Mouse (Mus musculus) lung, postnatal 0 days (tissue): ENCODE results near the gene Cnbp. TPM values are rescaled to one million over a fixed set of nuclear protein-coding genes. Genes with fewer than 3 reads are reported as not detected.

Experiments used
- ATAC-seq: fragments of 200-750 bp; cut with Nextera tagmentation; 2 replicates; pipeline ENCODE4 v1.8.0; 2017; ENCODE audit warnings: moderate library complexity
- DNase-seq: peaks from one replicate; pipeline ENCODE4 v3.0.0-alpha.2; 2016; ENCODE audit warnings: low spot score
- H3K27ac ChIP-seq: fragments of 300-500 bp; sonication (generic); 2 replicates; pipeline ENCODE4 v1.5.1; 2014; ENCODE audit warnings: antibody characterized with exemption, mild to moderate bottlenecking, low read length, mixed read lengths
- H3K27me3 ChIP-seq: fragments of 300-500 bp; sonication (generic); replicated peaks from 2 replicates; pipeline ENCODE4 v1.6.1; 2014; ENCODE audit warnings: low read length, mixed read lengths; ENCODE audit not compliant: insufficient read depth
- H3K36me3 ChIP-seq: fragments of 300-500 bp; sonication (generic); 2 replicates; pipeline ENCODE4 v1.6.1; 2014; ENCODE audit warnings: low read length, mixed read lengths; ENCODE audit not compliant: insufficient read depth
- H3K4me1 ChIP-seq: fragments of 300-500 bp; sonication (generic); 2 replicates; pipeline ENCODE4 v1.6.1; 2014; ENCODE audit warnings: antibody characterized with exemption, low read depth, low read length, mixed read lengths; ENCODE audit not compliant: insufficient read depth
- H3K4me2 ChIP-seq: fragments of 300-500 bp; sonication (generic); replicated peaks from 2 replicates; pipeline ENCODE4 v1.6.1; 2014; ENCODE audit warnings: low read depth, mild to moderate bottlenecking, low read length, moderate library complexity, mixed read lengths
- H3K4me3 ChIP-seq: fragments of 300-500 bp; sonication (generic); 2 replicates; pipeline ENCODE4 v1.5.1; 2014; ENCODE audit warnings: low read depth, low read length
- H3K9ac ChIP-seq: fragments of 300-500 bp; sonication (generic); replicated peaks from 2 replicates; pipeline ENCODE4 v1.6.1; 2014; ENCODE audit warnings: low read depth, mild to moderate bottlenecking
- H3K9me3 ChIP-seq: fragments of 300-500 bp; sonication (generic); 2 replicates; pipeline ENCODE4 v1.6.1; 2016; ENCODE audit warnings: low read length, mixed read lengths
- CTCF ChIP-seq: IDR thresholded peaks from 2 replicates; pipeline ENCODE4 v1.5.1; 2016; ENCODE audit warnings: antibody characterized with exemption, mild to moderate bottlenecking
- EP300 ChIP-seq: IDR thresholded peaks from 2 replicates; pipeline ENCODE4 v1.6.1; 2016; ENCODE audit warnings: antibody characterized with exemption, mild to moderate bottlenecking, control low read depth
- WGBS: fragments of 180-500 bp; shearing (Covaris S2); extraction: QIAGEN DNeasy Blood & Tissue Kit; methylation state at CpG from one replicate; pipeline ENCODE4 v1.1.7; 2014; 5-methylcytosine and 5-hydroxymethylcytosine counted together
- polyA plus RNA-seq: library from polyadenylated mRNA; unstranded; fragments of >200 nt; fragmentation: Nextera tagmentation; extraction: Ambion mirVana; gene quantifications from 2 replicates; pipeline ENCODE4 v1.2.1, GENCODE M21; 2015

Cnbp gene
- polyA plus RNA-seq, 1 experiment from 2014 or later: 565 TPM

DNA sequence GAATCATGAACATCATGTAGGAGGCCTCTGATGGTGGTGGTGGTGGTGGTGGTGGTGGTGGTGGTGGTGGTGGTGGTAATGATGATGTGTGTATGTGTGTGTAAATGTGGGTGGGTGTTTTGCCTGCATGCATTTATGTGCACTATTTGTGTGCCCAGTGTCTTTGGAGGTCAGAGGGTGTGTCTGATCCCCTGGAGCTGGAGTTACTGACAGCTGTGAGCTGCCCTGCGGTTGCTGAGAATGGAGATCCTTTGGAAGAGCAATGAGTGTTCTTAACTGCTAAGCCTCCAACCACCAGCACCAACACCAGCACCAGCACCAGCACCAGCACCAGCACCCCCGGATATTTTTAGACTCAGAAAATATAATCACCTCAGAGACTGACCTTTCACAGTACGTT, 31.3 kb upstream of the Cnbp start:
- no peaks in the 10 kb centered on the region for H3K9me3 ChIP-seq
- DNase-seq: no peak
- ATAC-seq: no peak
- H3K27me3 ChIP-seq: no peaks in the 10 kb centered on the region
- TF ChIP-seq CTCF (no peak), EP300 (no peak)
- 84% methylated on average over 3 of the region's 3 CpGs for WGBS
- no peak overlapping the region for H3K4me3 ChIP-seq
- no peak overlapping the region for H3K9ac ChIP-seq
- H3K4me2 ChIP-seq: no peak overlapping the region
- no peak overlapping the region for H3K27ac ChIP-seq
- no peaks in the 10 kb centered on the region for H3K36me3 ChIP-seq
- H3K4me1 ChIP-seq: no peaks in the 10 kb centered on the region

- 72% methylated on average over 3 of the region's 3 CpGs for WGBS
- Histone ChIP-seq H3K9me3 (no peaks in the 10 kb centered on the region), H3K9ac (no peak overlapping the region), H3K36me3 (no peaks in the 10 kb centered on the region), H3K4me3 (no peak overlapping the region), H3K4me1 (no peaks in the 10 kb centered on the region), H3K27me3 (no peaks in the 10 kb centered on the region), H3K4me2 (no peak overlapping the region), H3K27ac (no peak overlapping the region)
- DNase-seq (no peak), ATAC-seq (no peak)
- TF ChIP-seq EP300: no peak
- no peak for TF ChIP-seq CTCF
Measured at GRCm38 (mm10) chr6:87879628-87880027, 28.7 kb upstream of the Cnbp start.

- H3K4me2 ChIP-seq: no peak overlapping the region
- no peaks in the 10 kb centered on the region for H3K9me3 ChIP-seq
- H3K27ac ChIP-seq: no peak overlapping the region
- H3K36me3 ChIP-seq: no peaks in the 10 kb centered on the region
- no peak for DNase-seq
- TF ChIP-seq EP300 (no peak), CTCF (no peak)
- WGBS: 27% methylated on average over 4 of the region's 4 CpGs
- H3K9ac ChIP-seq: no peak overlapping the region
- no peaks in the 10 kb centered on the region for H3K27me3 ChIP-seq
- ATAC-seq: no peak
- H3K4me1 ChIP-seq: no peaks in the 10 kb centered on the region
- H3K4me3 ChIP-seq: no peak overlapping the region
Measured at GRCm38 (mm10) chr6:87879010-87879409, 28.1 kb upstream of the Cnbp start.

DNA sequence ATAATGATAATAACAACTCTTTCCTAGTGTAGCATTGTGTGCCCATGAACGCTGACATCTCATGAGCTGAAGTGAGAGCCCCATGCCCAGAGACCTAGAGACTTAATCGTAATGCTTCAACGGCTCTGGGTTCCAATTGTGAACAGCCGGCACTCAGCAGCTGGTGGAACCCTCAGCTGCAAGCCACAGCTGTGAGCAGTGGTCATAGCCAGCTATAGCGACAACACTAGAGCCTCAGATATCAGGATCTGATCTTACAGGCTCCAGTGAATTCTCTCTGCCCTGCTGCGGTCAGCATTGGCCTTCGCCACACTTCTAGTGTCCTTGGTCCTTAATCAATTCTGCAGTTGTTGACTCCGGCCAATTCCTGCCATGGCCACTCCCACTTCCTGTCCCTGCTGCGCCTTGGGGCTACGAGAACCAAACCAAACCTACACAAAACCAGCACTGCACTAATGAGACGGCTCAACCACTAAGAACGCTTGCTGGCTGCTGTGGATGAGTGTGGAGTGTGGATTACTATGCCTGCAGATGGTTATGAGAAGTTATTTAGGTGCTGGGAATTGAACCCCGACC, 25.2 kb upstream of the Cnbp start:
- no peaks in the 10 kb centered on the region for H3K27me3 ChIP-seq
- H3K9ac ChIP-seq: no peak overlapping the region
- no peaks in the 10 kb centered on the region for H3K36me3 ChIP-seq
- H3K4me3 ChIP-seq: no peak overlapping the region
- H3K4me1 ChIP-seq: no peaks in the 10 kb centered on the region
- no peak overlapping the region for H3K4me2 ChIP-seq
- H3K27ac ChIP-seq: no peak overlapping the region
- TF ChIP-seq CTCF: no peak
- TF ChIP-seq EP300: no peak
- 62% methylated on average over 13 of the region's 13 CpGs for WGBS
- DNase-seq (peak; percentile 32), ATAC-seq (peak; percentile 38; the same call in 1 of the 2 replicates)
- no peaks in the 10 kb centered on the region for H3K9me3 ChIP-seq

DNA sequence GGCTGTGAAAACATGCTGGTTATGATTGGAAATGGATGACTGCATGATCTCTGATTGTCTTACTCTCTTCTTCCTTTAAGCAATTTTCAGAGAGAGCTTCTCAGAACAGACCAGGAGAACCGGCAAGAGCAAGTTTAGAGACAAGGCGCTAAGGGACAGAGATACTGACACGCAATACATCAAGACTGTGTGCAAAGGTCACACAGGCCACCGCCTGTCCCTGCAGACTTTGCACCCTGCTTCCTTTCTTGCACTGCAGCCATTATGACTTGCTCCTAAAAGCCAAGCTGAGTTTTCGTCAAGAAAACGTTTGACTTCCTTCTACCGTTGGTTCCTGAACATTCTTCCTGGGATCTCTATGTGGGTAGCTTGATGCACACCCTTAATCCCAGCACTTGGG, 24.7 kb upstream of the Cnbp start:
- no peaks in the 10 kb centered on the region for H3K9me3 ChIP-seq
- H3K4me2 ChIP-seq: no peak overlapping the region
- WGBS: 72% methylated on average over 7 of the region's 7 CpGs
- ATAC-seq: no peak
- no peak overlapping the region for H3K4me3 ChIP-seq
- TF ChIP-seq EP300 (no peak), CTCF (no peak)
- no peaks in the 10 kb centered on the region for H3K4me1 ChIP-seq
- no peak for DNase-seq
- no peak overlapping the region for H3K9ac ChIP-seq
- no peaks in the 10 kb centered on the region for H3K27me3 ChIP-seq
- H3K36me3 ChIP-seq: no peaks in the 10 kb centered on the region
- H3K27ac ChIP-seq: no peak overlapping the region

GRCm38 (mm10) chr6:87875083-87875482, 24.2 kb upstream of the Cnbp start:
- H3K4me2 ChIP-seq: no peak overlapping the region
- no peak overlapping the region for H3K27ac ChIP-seq
- no peaks in the 10 kb centered on the region for H3K9me3 ChIP-seq
- no peaks in the 10 kb centered on the region for H3K36me3 ChIP-seq
- TF ChIP-seq EP300 (no peak), CTCF (no peak)
- ATAC-seq (no peak), DNase-seq (no peak)
- no peaks in the 10 kb centered on the region for H3K4me1 ChIP-seq
- no peaks in the 10 kb centered on the region for H3K27me3 ChIP-seq
- 67% methylated on average over 1 of the region's 1 CpGs for WGBS
- no peak overlapping the region for H3K9ac ChIP-seq
- H3K4me3 ChIP-seq: no peak overlapping the region

DNA sequence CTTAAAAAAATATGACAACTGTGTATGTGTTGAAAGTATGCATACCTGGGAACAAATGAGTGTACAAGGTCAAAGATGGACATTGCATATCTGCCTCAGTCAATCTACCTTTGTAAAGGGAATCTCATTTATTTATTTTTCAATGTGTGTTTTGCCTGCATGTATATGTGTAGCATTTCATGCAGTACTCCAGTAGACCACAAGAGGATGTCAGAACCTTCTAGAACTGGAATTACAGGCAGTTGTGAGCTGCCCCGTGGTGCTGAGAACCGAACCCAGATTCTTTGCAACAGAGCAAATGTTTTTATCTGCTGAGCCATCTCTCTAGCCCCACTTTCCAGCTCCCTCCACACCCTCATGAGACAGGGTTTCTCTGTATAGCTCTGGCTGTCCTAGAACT, 23.1 kb upstream of the Cnbp start:
- no peak overlapping the region for H3K9ac ChIP-seq
- TF ChIP-seq CTCF: no peak
- no peak for TF ChIP-seq EP300
- H3K4me1 ChIP-seq: no peaks in the 10 kb centered on the region
- no peaks in the 10 kb centered on the region for H3K9me3 ChIP-seq
- no peaks in the 10 kb centered on the region for H3K27me3 ChIP-seq
- DNase-seq: no peak
- no peaks in the 10 kb centered on the region for H3K36me3 ChIP-seq
- ATAC-seq: no peak
- no peak overlapping the region for H3K27ac ChIP-seq
- H3K4me3 ChIP-seq: no peak overlapping the region
- H3K4me2 ChIP-seq: no peak overlapping the region
- 80% methylated on average over 2 of the region's 2 CpGs for WGBS
